Mouse (Mus musculus) liver, embryonic 11.5 days (tissue): ENCODE measurements around the gene Akt1s1. TPM values are rescaled to one million over a fixed set of nuclear protein-coding genes. Genes with fewer than 3 reads are reported as not detected.

Experiments
- ATAC-seq: fragments of 200-750 bp; cut with Nextera tagmentation; replicated peaks from 2 replicates; pipeline ENCODE4 v1.8.0; 2017; ENCODE audit warnings: moderate number of reproducible peaks, mild to moderate bottlenecking, moderate TSS enrichment, moderate library complexity; ENCODE audit not compliant: low FRiP score
- DNase-seq: peaks from one replicate; pipeline ENCODE4 v3.0.0-alpha.2; 2017; ENCODE audit warnings: low spot score
- H3K27ac ChIP-seq: fragments of 300-500 bp; sonication (generic); 2 replicates; pipeline ENCODE4 v1.5.1; 2014; ENCODE audit warnings: mild to moderate bottlenecking, low read depth, low read length, control low read depth
- H3K27me3 ChIP-seq: fragments of 300-500 bp; sonication (generic); replicated peaks from 2 replicates; pipeline ENCODE4 v1.6.1; 2014; ENCODE audit warnings: low read length, mixed read lengths; ENCODE audit not compliant: control insufficient read depth, insufficient read depth
- H3K36me3 ChIP-seq: fragments of 300-500 bp; sonication (generic); 2 replicates; pipeline ENCODE4 v1.6.1; 2014; ENCODE audit warnings: mild to moderate bottlenecking, low read length, moderate library complexity, mixed read lengths; ENCODE audit not compliant: control insufficient read depth, insufficient read depth
- H3K4me1 ChIP-seq: fragments of 300-500 bp; sonication (generic); replicated peaks from 2 replicates; pipeline ENCODE4 v1.6.1; 2014; ENCODE audit warnings: low read length, mixed read lengths; ENCODE audit not compliant: control insufficient read depth, insufficient read depth
- H3K4me2 ChIP-seq: fragments of 300-500 bp; sonication (generic); 2 replicates; pipeline ENCODE4 v1.6.1; 2014; ENCODE audit warnings: mild to moderate bottlenecking, control low read depth, moderate library complexity
- H3K4me3 ChIP-seq: fragments of 300-500 bp; sonication (generic); 2 replicates; pipeline ENCODE4 v1.5.1; 2014; ENCODE audit warnings: low read depth, low read length, control low read depth
- H3K9ac ChIP-seq: fragments of 300-500 bp; sonication (generic); 2 replicates; pipeline ENCODE4 v1.6.1; 2014; ENCODE audit warnings: low read depth, low read length, control low read depth
- H3K9me3 ChIP-seq: fragments of 300-500 bp; sonication (generic); 2 replicates; pipeline ENCODE4 v1.6.1; 2016; ENCODE audit warnings: low read length, inconsistent platforms, mixed read lengths; ENCODE audit not compliant: control insufficient read depth
- WGBS: fragments of 180-500 bp; shearing (Covaris S2); extraction: QIAGEN DNeasy Blood & Tissue Kit; methylation state at CpG from one replicate; pipeline ENCODE4 v1.1.7; 2014; 5-methylcytosine and 5-hydroxymethylcytosine counted together
- microRNA counts: library from miRNA; unstranded; fragments of <30 nt; microRNA quantifications from one replicate; lab custom pipeline; 2015
- microRNA-seq: library from miRNA; unstranded; fragments of <30 nt; microRNA quantifications from one replicate; pipeline ENCODE4, GENCODE M21; 2017; ENCODE audit warnings: borderline number of aligned reads
- polyA plus RNA-seq: library from polyadenylated mRNA; unstranded; fragments of >200 nt; fragmentation: Nextera tagmentation; extraction: Ambion mirVana; gene quantifications from 2 replicates; pipeline ENCODE4 v1.2.1, GENCODE M21; 2014

The Akt1s1 gene
- polyA plus RNA-seq, 1 experiment from 2014 or later = 53.9 TPM

GRCm38 (mm10) chr7:44901230-44901722 is 52.5 kb downstream of the Akt1s1 start:
- DNase-seq (peak; percentile 71), ATAC-seq (peak; percentile 51)
- H3K27me3 ChIP-seq = no peaks in the 10 kb centered on the region
- peaks cover 36% of the 10 kb centered on the region for H3K4me1 ChIP-seq
- WGBS = 15% methylated on average over 21 of the region's 21 CpGs
- H3K27ac ChIP-seq = no peak overlapping the region
- H3K4me2 ChIP-seq = peak overlapping the region; percentile 65
- peak overlapping the region; percentile 28 for H3K4me3 ChIP-seq
- peak overlapping the region; percentile 41; the same call in 1 of the 2 replicates for H3K9ac ChIP-seq
- H3K9me3 ChIP-seq = no peaks in the 10 kb centered on the region
- peaks cover 55% of the 10 kb centered on the region for H3K36me3 ChIP-seq

MicroRNA genes within 50 kb of the gene (microRNA counts, 519-probe panel; counts per million panel counts)
- not detected for microRNA mmu-miR-707 (lab: Ali Mortazavi, UCI)

Small RNA genes within 50 kb of the gene (microRNA-seq; reads per million reads assigned to microRNA genes)
- gene Mir707 = not detected

Other genes starting within 250 kb of the Akt1s1 start
- gene Myh14, start 178.1 kb upstream of the Akt1s1 start, polyA plus RNA-seq = 0.66 and 0.68 TPM in 2 replicates
- not detected in 2 replicates for gene Izumo2, start 140.2 kb upstream of the Akt1s1 start, polyA plus RNA-seq
- gene Vrk3, start 100.6 kb upstream of the Akt1s1 start, polyA plus RNA-seq = 36.4 and 39.2 TPM in 2 replicates
- gene Zfp473, start 97.9 kb upstream of the Akt1s1 start, polyA plus RNA-seq = 2.7 TPM in 2 replicates
- 85.7 and 91.4 TPM in 2 replicates for gene Nup62, start 32.9 kb upstream of the Akt1s1 start, polyA plus RNA-seq
- gene Il4i1, start 32.6 kb upstream of the Akt1s1 start, polyA plus RNA-seq = 1.3 and 2.9 TPM in 2 replicates
- gene Atf5, start 32.3 kb upstream of the Akt1s1 start, polyA plus RNA-seq = 3.9 and 4.2 TPM in 2 replicates
- 50.5 and 53.3 TPM in 2 replicates for gene Tbc1d17, start 88 bp downstream of the Akt1s1 start, polyA plus RNA-seq
- gene Pnkp, start 8.1 kb downstream of the Akt1s1 start, polyA plus RNA-seq = 30.9 and 32.5 TPM in 2 replicates
- gene Ptov1, start 20.8 kb downstream of the Akt1s1 start, polyA plus RNA-seq = 162 and 164 TPM in 2 replicates
- 66.8 and 72.5 TPM in 2 replicates for gene Med25, start 43.7 kb downstream of the Akt1s1 start, polyA plus RNA-seq
- 15.5 and 17.6 TPM in 2 replicates for gene Fuz, start 47.1 kb downstream of the Akt1s1 start, polyA plus RNA-seq
- gene Ap2a1, start 80.5 kb downstream of the Akt1s1 start, polyA plus RNA-seq = 100 and 111 TPM in 2 replicates
- 0.10 TPM in 1 of 2 replicates, not detected in the other for gene Tsks, start 94.2 kb downstream of the Akt1s1 start, polyA plus RNA-seq
- 8.2 and 8.5 TPM in 2 replicates for gene Cpt1c, start 125.9 kb downstream of the Akt1s1 start, polyA plus RNA-seq
- gene Prmt1, start 137.6 kb downstream of the Akt1s1 start, polyA plus RNA-seq = 175 and 186 TPM in 2 replicates
- gene Irf3, start 148.7 kb downstream of the Akt1s1 start, polyA plus RNA-seq = 76.2 and 88.4 TPM in 2 replicates
- gene Bcl2l12, start 149.7 kb downstream of the Akt1s1 start, polyA plus RNA-seq = 39.6 and 41.1 TPM in 2 replicates
- gene Scaf1, start 167.4 kb downstream of the Akt1s1 start, polyA plus RNA-seq = 37.5 and 40.1 TPM in 2 replicates
- 19.3 and 21.6 TPM in 2 replicates for gene Rras, start 169.0 kb downstream of the Akt1s1 start, polyA plus RNA-seq
- 7.3 and 8.7 TPM in 2 replicates for gene Prr12, start 203.9 kb downstream of the Akt1s1 start, polyA plus RNA-seq
- gene Nosip, start 213.4 kb downstream of the Akt1s1 start, polyA plus RNA-seq = 60.9 and 63.0 TPM in 2 replicates
- gene Prrg2, start 213.7 kb downstream of the Akt1s1 start, polyA plus RNA-seq = 12.0 and 12.4 TPM in 2 replicates
- 146 and 163 TPM in 2 replicates for gene Rcn3, start 243.2 kb downstream of the Akt1s1 start, polyA plus RNA-seq